14 mouse cellular contexts compared by ENCODE assay signal in the genomic region with DNA sequence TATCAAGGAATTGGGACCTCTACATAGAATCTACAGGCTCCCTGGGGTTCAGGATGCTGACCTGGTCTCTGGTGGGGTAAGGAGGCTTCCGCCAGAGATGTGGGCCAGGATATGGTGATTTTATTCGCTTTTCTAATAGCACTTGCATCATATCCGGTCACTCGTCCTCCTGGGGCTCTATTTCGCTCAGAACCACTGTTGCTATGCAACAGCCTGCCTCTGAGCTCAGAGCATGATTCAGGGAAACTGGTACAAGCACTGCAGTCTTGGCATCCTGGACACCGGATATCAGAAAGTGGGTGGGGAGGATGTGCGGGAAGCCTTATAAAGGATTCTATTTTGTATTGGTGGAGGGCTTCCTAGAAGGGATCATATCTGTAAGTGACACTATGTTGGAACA.
DNase-seq lines count a peak whose midpoint lies in the region; ATAC-seq and TF ChIP-seq lines count a peak whose summit lies in the region.
"Had no signal": no experiment of that assay in that cellular context is flagged by ENCODE, and none has a peak within 500 bp of the region (broad histone marks: within the 10 kb centered on the region; RNA-seq: fewer than 3 reads in every experiment).

No protein-coding gene starts in this region.

- DNase-seq in forebrain, postnatal 0 days = peak; percentile 26
- peak; percentile 14 for DNase-seq in R1 (ENCODE audit: low read depth, low spot score)
- peak; percentile 8 to 20 for DNase-seq in left cerebral cortex, adult 2 months (ENCODE audit: extremely low spot score in 1 of 2, low spot score in 2 of 2)
- peak; percentile 18 for DNase-seq in right cerebral cortex, adult 18-20 months
- DNase-seq in urinary bladder, postnatal 4 days (ENCODE audit: low spot score in 2 of 2) = no peak
- no peak for DNase-seq in heart, adult 2 months
- no peak for DNase-seq in kidney, adult 18-20 months
- DNase-seq: cerebellum, adult 8-10 months; gastrocnemius, postnatal 36 days; kidney, adult 9 months had no signal

- H3K9me3 ChIP-seq in forebrain, postnatal 0 days (ENCODE audit: low read length) = no peaks in the 10 kb centered on the region
- no peaks in the 10 kb centered on the region for H3K9me3 ChIP-seq in forebrain, embryonic 16.5 days (ENCODE audit: control insufficient read depth, low read length)
- H3K9me3 ChIP-seq: liver, embryonic 15.5 days; neural tube, embryonic 13.5 days had no signal

- no peaks in the 10 kb centered on the region for H3K4me1 ChIP-seq in forebrain, postnatal 0 days (ENCODE audit: insufficient read depth)
- no peaks in the 10 kb centered on the region for H3K4me1 ChIP-seq in forebrain, embryonic 16.5 days (replicated peaks; ENCODE audit: control insufficient read depth, insufficient read depth, low read length)
- no peaks in the 10 kb centered on the region for H3K4me1 ChIP-seq in heart, adult 2 months (ENCODE audit: control insufficient read depth, insufficient read depth, low read length)
- H3K4me1 ChIP-seq: liver, embryonic 15.5 days; neural tube, embryonic 13.5 days had no signal

- ATAC-seq in forebrain, postnatal 0 days = peak; percentile 85
- no peak for ATAC-seq in forebrain, embryonic 16.5 days

- no peak overlapping the region for H3K27ac ChIP-seq in forebrain, postnatal 0 days (ENCODE audit: low read depth, low read length)
- no peak overlapping the region for H3K27ac ChIP-seq in forebrain, embryonic 16.5 days (ENCODE audit: low read length)
- peak overlapping the region; percentile 28; the same call in 1 of the 2 replicates for H3K27ac ChIP-seq in left cerebral cortex, adult 2 months
- no peak overlapping the region for H3K27ac ChIP-seq in heart, adult 2 months
- H3K27ac ChIP-seq: liver, embryonic 15.5 days; macrophage; neural tube, embryonic 13.5 days had no signal

- TF ChIP-seq EP300 in heart, adult 2 months (IDR thresholded peaks at IDR 0.05; ENCODE audit: insufficient read depth, low read depth, low read length) = no peak

- H3K9ac ChIP-seq in forebrain, postnatal 0 days = no peak overlapping the region
- no peak overlapping the region for H3K9ac ChIP-seq in forebrain, embryonic 16.5 days (replicated peaks; ENCODE audit: low read depth, low read length)
- no peak overlapping the region for H3K9ac ChIP-seq in heart, adult 2 months (ENCODE audit: low read depth, low read length)
- H3K9ac ChIP-seq: liver, embryonic 15.5 days; neural tube, embryonic 13.5 days had no signal

- H3K36me3 ChIP-seq in forebrain, postnatal 0 days (ENCODE audit: insufficient read depth) = no peaks in the 10 kb centered on the region
- no peaks in the 10 kb centered on the region for H3K36me3 ChIP-seq in forebrain, embryonic 16.5 days (ENCODE audit: control insufficient read depth, insufficient read depth)
- H3K36me3 ChIP-seq in heart, adult 2 months (ENCODE audit: control insufficient read depth, insufficient read depth, low read length) = no peaks in the 10 kb centered on the region
- H3K36me3 ChIP-seq: liver, embryonic 15.5 days; neural tube, embryonic 13.5 days had no signal

- H3K79me2 ChIP-seq in heart, adult 2 months (replicated peaks; ENCODE audit: control insufficient read depth, insufficient read depth, low read length) = no peaks in the 10 kb centered on the region

- H3K4me2 ChIP-seq in forebrain, postnatal 0 days (ENCODE audit: low read depth) = no peak overlapping the region
- no peak overlapping the region for H3K4me2 ChIP-seq in forebrain, embryonic 16.5 days (ENCODE audit: low read length)
- H3K4me2 ChIP-seq: liver, embryonic 15.5 days; neural tube, embryonic 13.5 days had no signal

- no peak for TF ChIP-seq CTCF in forebrain, postnatal 0 days (IDR thresholded peaks at IDR 0.05; ENCODE audit: low read depth)
- TF ChIP-seq CTCF in left cerebral cortex, adult 2 months (IDR thresholded peaks at IDR 0.05) = no peak
- no peak for TF ChIP-seq CTCF in heart, adult 2 months (IDR thresholded peaks at IDR 0.05)

- no peak for TF ChIP-seq POLR2A in heart, adult 2 months (IDR thresholded peaks at IDR 0.05; ENCODE audit: insufficient read depth, low read depth, low read length)

- no peaks in the 10 kb centered on the region for H3K27me3 ChIP-seq in forebrain, postnatal 0 days (ENCODE audit: insufficient read depth, low read length)
- no peaks in the 10 kb centered on the region; the same call in 1 of the 2 replicates for H3K27me3 ChIP-seq in forebrain, embryonic 16.5 days (replicated peaks; ENCODE audit: control insufficient read depth, insufficient read depth, low read length)
- H3K27me3 ChIP-seq in heart, adult 2 months (ENCODE audit: control insufficient read depth, insufficient read depth, low read length) = no peaks in the 10 kb centered on the region
- H3K27me3 ChIP-seq: liver, embryonic 15.5 days; neural tube, embryonic 13.5 days had no signal

- no peak overlapping the region for H3K4me3 ChIP-seq in forebrain, postnatal 0 days (ENCODE audit: low read depth, low read length)
- H3K4me3 ChIP-seq in forebrain, embryonic 16.5 days (replicated peaks; ENCODE audit: low read length) = no peak overlapping the region
- H3K4me3 ChIP-seq in left cerebral cortex, adult 2 months = no peak overlapping the region
- H3K4me3 ChIP-seq in heart, adult 2 months = no peak overlapping the region
- H3K4me3 ChIP-seq: liver, embryonic 15.5 days; neural tube, embryonic 13.5 days had no signal

- intact Hi-C loops in left cerebral cortex, adult 2 months (cut with DNase I) = no loop called here
- intact Hi-C loops in heart, adult 2 months (cut with DNase I) = no loop called here

- 66% methylated on average over 7 of the region's 7 CpGs for WGBS in forebrain, postnatal 0 days
- WGBS in forebrain, embryonic 16.5 days = 77% methylated on average over 7 of the region's 7 CpGs
- WGBS in heart, adult 2 months = 62% methylated on average over 7 of the region's 7 CpGs

Comparison
In these comparisons a context has a peak if more than half of its experiments do, and no peak if none do; other contexts are left out.
1. DNase-seq: peak in forebrain, postnatal 0 days (single experiment), R1 (single experiment), left cerebral cortex, adult 2 months (2 of 2) and right cerebral cortex, adult 18-20 months (single experiment); none in urinary bladder, postnatal 4 days (0 of 2), heart, adult 2 months (0 of 2) and kidney, adult 18-20 months (single experiment).